Comparison of ENCODE assay signal across 9 mouse cellular contexts in genomic region chr4:141010526-141010925, GRCm38 (mm10). TPM values are rescaled to one million over a fixed set of nuclear protein-coding genes. Genes with fewer than 3 reads are reported as not detected.
DNase-seq lines count a peak whose midpoint lies in the region; ATAC-seq and TF ChIP-seq lines count a peak whose summit lies in the region.
"Had no signal": no experiment of that assay in that cellular context is flagged by ENCODE, and none has a peak within 500 bp of the region (broad histone marks: within the 10 kb centered on the region; RNA-seq: fewer than 3 reads in every experiment).

No protein-coding gene starts in this region.

- no peaks in the 10 kb centered on the region for H3K36me3 ChIP-seq in liver, embryonic 14.5 days (replicated peaks; ENCODE audit: control insufficient read depth, insufficient read depth, low read depth)

- peak overlapping the region; percentile 47 for H3K4me2 ChIP-seq in liver, embryonic 14.5 days (ENCODE audit: low read depth)

- DNase-seq in heart, adult 11 months: peak; percentile 92
- no peak for DNase-seq in heart, postnatal 36 days
- peak; percentile 84 for DNase-seq in embryo, embryonic 10 days (ENCODE audit: low spot score)
- DNase-seq in heart, postnatal 10 days: peak; percentile 48 to 63
- DNase-seq in liver, embryonic 14.5 days (ENCODE audit: low read depth in 3 of 3, low spot score in 3 of 3): no peak
- peak; percentile 70 for DNase-seq in retina, embryonic 14.5 days (ENCODE audit: low spot score)
- DNase-seq in layer of hippocampus, adult 18-20 months (ENCODE audit: low spot score in 2 of 2): no peak

- H3K27me3 ChIP-seq in liver, embryonic 14.5 days (ENCODE audit: control insufficient read depth, insufficient read depth, low read length): peaks cover 12% of the 10 kb centered on the region

- intact Hi-C loops in heart, postnatal 36 days (cut with DNase I): no loop called here
- intact Hi-C loops in heart, postnatal 10 days (cut with DNase I): no loop called here

- ATAC-seq in liver, embryonic 14.5 days (ENCODE audit: insufficient read depth): no peak
- ATAC-seq in megakaryocyte, adult 5-6 weeks (ENCODE audit: poor library complexity, severe bottlenecking): no peak

- H3K4me3 ChIP-seq in liver, embryonic 14.5 days (ENCODE audit: insufficient read depth in 1 of 2, low read depth in 2 of 2, low read length in 2 of 2): peak overlapping the region; percentile 33 to 40

- TF ChIP-seq EP300 in liver, embryonic 14.5 days (IDR thresholded peaks at IDR 0.05; ENCODE audit: low read depth): no peak

- H3K27ac ChIP-seq in liver, embryonic 14.5 days: no peak overlapping the region

- H3K4me1 ChIP-seq in liver, embryonic 14.5 days (replicated peaks; ENCODE audit: control insufficient read depth in 2 of 2, insufficient read depth in 2 of 2, low read length in 1 of 2): peaks cover 2 to 8% of the 10 kb centered on the region in 2 experiments; a peak in 3 of 4 replicates

- no peak for TF ChIP-seq CTCF in liver, embryonic 14.5 days (IDR thresholded peaks at IDR 0.05; ENCODE audit: low read depth)

- no peaks in the 10 kb centered on the region for H3K9me3 ChIP-seq in liver, embryonic 14.5 days (ENCODE audit: control insufficient read depth, low read length)

- WGBS in liver, embryonic 14.5 days (ENCODE audit: insufficient replicate concordance): 1% methylated on average over 26 of the region's 26 CpGs

- H3K9ac ChIP-seq in liver, embryonic 14.5 days (replicated peaks): no peak overlapping the region

RNA-seq across cellular contexts. Expression of gene Mfap2, which starts 0.3 kb away (rescaled TPM):
- total RNA-seq in heart, postnatal 36 days (2021): 1 to 10 TPM; 4.0 to 4.3 TPM
- total RNA-seq in heart, postnatal 10 days (2021): 10 to 100 TPM; 47.6 to 53.7 TPM
- polyA plus RNA-seq in liver, embryonic 14.5 days (2012; rRNA removed): 7.1 and 10.5 TPM in 2 replicates
- 11.0 and 11.6 TPM in 2 replicates for polyA plus RNA-seq in liver, embryonic 14.5 days (2014; fragmentation: Nextera tagmentation; extraction: Ambion mirVana)
- total RNA-seq in megakaryocyte, adult 5-6 weeks (2015): not detected in 2 replicates
- not detected in 2 replicates for total RNA-seq in megakaryocyte, adult 5-6 weeks (2017)
- 1 to 10 TPM; 3.4 to 4.5 TPM for total RNA-seq in layer of hippocampus, adult 18-20 months (2021)
- total RNA-seq: common myeloid progenitor, adult 5-6 weeks had no signal

RNA-seq across cellular contexts. Expression of gene Atp13a2, which starts 23.9 kb away (rescaled TPM):
- 10 to 100 TPM; 16.5 to 17.3 TPM for total RNA-seq in heart, postnatal 36 days (2021)
- 10 to 100 TPM; 20.0 to 24.7 TPM for total RNA-seq in heart, postnatal 10 days (2021)
- polyA plus RNA-seq in liver, embryonic 14.5 days (2012; rRNA removed): 17.9 and 21.6 TPM in 2 replicates
- 11.4 and 14.1 TPM in 2 replicates for polyA plus RNA-seq in liver, embryonic 14.5 days (2014; fragmentation: Nextera tagmentation; extraction: Ambion mirVana)
- total RNA-seq in megakaryocyte, adult 5-6 weeks (2015): 25.1 and 29.7 TPM in 2 replicates
- total RNA-seq in megakaryocyte, adult 5-6 weeks (2017): 37.2 and 43.5 TPM in 2 replicates
- total RNA-seq in layer of hippocampus, adult 18-20 months (2021): 100 to 1,000 TPM; 151 to 157 TPM

RNA-seq across cellular contexts. Expression of gene Sdhb, which starts 49.5 kb away (rescaled TPM):
- total RNA-seq in heart, postnatal 36 days (2021): 1,000 to 10,000 TPM; 1,261 to 1,268 TPM
- 100 to 1,000 TPM; 725 to 746 TPM for total RNA-seq in heart, postnatal 10 days (2021)
- 68.1 and 86.1 TPM in 2 replicates for polyA plus RNA-seq in liver, embryonic 14.5 days (2012; rRNA removed)
- 201 and 211 TPM in 2 replicates for polyA plus RNA-seq in liver, embryonic 14.5 days (2014; fragmentation: Nextera tagmentation; extraction: Ambion mirVana)
- total RNA-seq in megakaryocyte, adult 5-6 weeks (2015): 182 and 183 TPM in 2 replicates
- 110 and 120 TPM in 2 replicates for total RNA-seq in megakaryocyte, adult 5-6 weeks (2017)
- total RNA-seq in layer of hippocampus, adult 18-20 months (2021): 100 to 1,000 TPM; 183 to 190 TPM

RNA-seq across cellular contexts. Expression of gene Crocc, which starts 49.8 kb away (rescaled TPM):
- 1 to 10 TPM; 4.3 to 5.5 TPM for total RNA-seq in heart, postnatal 36 days (2021)
- total RNA-seq in heart, postnatal 10 days (2021): 1 to 10 TPM; 7.0 to 7.4 TPM
- polyA plus RNA-seq in liver, embryonic 14.5 days (2012; rRNA removed): 1.3 and 1.7 TPM in 2 replicates
- 0.35 and 0.53 TPM in 2 replicates for polyA plus RNA-seq in liver, embryonic 14.5 days (2014; fragmentation: Nextera tagmentation; extraction: Ambion mirVana)
- total RNA-seq in megakaryocyte, adult 5-6 weeks (2015): 1.9 and 2.8 TPM in 2 replicates
- 8.6 and 9.1 TPM in 2 replicates for total RNA-seq in megakaryocyte, adult 5-6 weeks (2017)
- total RNA-seq in layer of hippocampus, adult 18-20 months (2021): 10 to 100 TPM; 54.5 to 67.0 TPM

Comparison
In these comparisons a context has a peak if more than half of its experiments do, and no peak if none do; other contexts are left out.
1. DNase-seq: peak in heart, adult 11 months (single experiment), embryo, embryonic 10 days (single experiment), heart, postnatal 10 days (2 of 2) and retina, embryonic 14.5 days (single experiment); none in heart, postnatal 36 days (0 of 2), liver, embryonic 14.5 days (0 of 3) and layer of hippocampus, adult 18-20 months (0 of 2).
2. RNA of gene Mfap2, which starts 0.3 kb away (total RNA-seq): 47.6 to 53.7 TPM in heart, postnatal 10 days; 3.4 to 4.5 TPM in layer of hippocampus, adult 18-20 months, 4.0 to 4.3 TPM in heart, postnatal 36 days and not detected in megakaryocyte, adult 5-6 weeks; every median in the first group is over 4 times any median in the second.